Mouse (Mus musculus): ENCODE measurements around the gene Ruvbl2.

GRCm38 (mm10) chr7:45475291-45475969, 37.5 kb upstream of the Ruvbl2 start:
- TF ChIP-seq CTCF (conservative IDR thresholded peaks at IDR 0.05; ENCODE audit: insufficient read depth, insufficient read length, low read depth, low read length), result no peak
- no peak for TF ChIP-seq POLR2A (IDR thresholded peaks at IDR 0.05; ENCODE audit: low read depth, low read length)

Data from kidney, adult 2 months (tissue).